Mouse (Mus musculus) heart, embryonic 10.5 days (tissue): ENCODE data around the gene Ap3b1. TPM values are rescaled to one million over a fixed set of nuclear protein-coding genes. Genes with fewer than 3 reads are reported as not detected.

Source experiments
- DNase-seq: peaks from one replicate; pipeline ENCODE4 v3.0.0-alpha.2; 2017; ENCODE audit warnings: low spot score
- H3K27ac ChIP-seq: fragments of 300-500 bp; sonication (generic); 2 replicates; pipeline ENCODE4 v1.5.1; 2016; ENCODE audit warnings: mild to moderate bottlenecking
- H3K27me3 ChIP-seq: fragments of 300-500 bp; sonication (generic); 2 replicates; pipeline ENCODE4 v1.6.1; 2016; ENCODE audit warnings: mild to moderate bottlenecking; ENCODE audit not compliant: poor library complexity, insufficient read depth, severe bottlenecking
- H3K36me3 ChIP-seq: fragments of 300-500 bp; sonication (generic); 2 replicates; pipeline ENCODE4 v1.6.1; 2016; ENCODE audit warnings: mild to moderate bottlenecking, moderate library complexity
- H3K4me1 ChIP-seq: fragments of 300-500 bp; sonication (generic); 2 replicates; pipeline ENCODE4 v1.6.1; 2016; ENCODE audit warnings: mild to moderate bottlenecking
- H3K4me3 ChIP-seq: fragments of 300-500 bp; sonication (generic); 2 replicates; pipeline ENCODE4 v1.5.1; 2016; ENCODE audit warnings: mild to moderate bottlenecking, moderate library complexity
- H3K9me3 ChIP-seq: fragments of 300-500 bp; sonication (generic); 2 replicates; pipeline ENCODE4 v1.6.1; 2016; ENCODE audit warnings: mild to moderate bottlenecking, moderate library complexity
- WGBS: fragments of 180-500 bp; shearing (Covaris S2); methylation state at CpG from one replicate; pipeline ENCODE4 v1.1.7; 2016; 5-methylcytosine and 5-hydroxymethylcytosine counted together
- polyA plus RNA-seq: library from polyadenylated mRNA; unstranded; fragments of >200 nt; fragmentation: Nextera tagmentation; extraction: Ambion mirVana; gene quantifications from 2 replicates; pipeline ENCODE4 v1.2.1, GENCODE M21; 2016

Ap3b1 gene
- polyA plus RNA-seq, 1 experiment from 2014 or later, result 37.3 TPM

DNA sequence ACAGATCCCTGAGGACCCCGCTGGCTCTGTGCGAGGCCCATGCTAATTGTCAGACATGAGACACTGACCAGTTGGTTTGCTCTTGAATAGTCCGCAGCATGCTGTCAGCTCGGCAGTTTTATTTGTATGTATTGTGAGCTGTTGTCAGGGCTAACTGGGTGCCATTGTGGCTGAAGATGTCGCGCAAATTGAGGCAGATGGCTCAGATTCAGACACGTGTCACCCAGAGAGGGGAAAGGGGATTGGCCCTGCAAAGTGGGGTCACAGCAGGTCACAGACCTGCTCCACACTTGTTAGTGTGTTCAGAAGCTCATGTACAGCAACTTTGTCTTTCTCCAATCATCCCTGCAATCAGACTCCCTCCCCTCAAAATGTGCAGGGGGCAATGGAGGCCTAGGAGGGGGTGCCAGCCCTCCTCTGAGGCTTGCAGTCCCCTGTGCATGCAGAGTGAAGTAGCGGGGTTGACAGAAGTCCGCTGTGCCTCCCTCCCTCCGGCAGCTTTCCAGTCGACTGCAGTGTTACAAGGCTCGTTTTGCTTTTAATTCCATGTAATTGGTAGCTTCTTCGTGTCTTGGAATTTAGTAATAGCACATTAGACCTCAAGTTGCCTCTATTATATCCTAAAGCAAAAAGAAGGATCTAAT, 205.7 kb downstream of the Ap3b1 start:
- no peaks in the 10 kb centered on the region for H3K9me3 ChIP-seq
- peaks cover 10% of the 10 kb centered on the region for H3K4me1 ChIP-seq
- no peak overlapping the region for H3K27ac ChIP-seq
- DNase-seq, result no peak
- H3K4me3 ChIP-seq, result no peak overlapping the region
- peaks cover 15% of the 10 kb centered on the region for H3K36me3 ChIP-seq
- H3K27me3 ChIP-seq, result no peaks in the 10 kb centered on the region
- 65% methylated on average over 13 of the region's 13 CpGs for WGBS

GRCm38 (mm10) chr13:94565176-94565575, 206.4 kb downstream of the Ap3b1 start:
- 95% methylated on average over 14 of the region's 14 CpGs for WGBS
- DNase-seq, result no peak
- H3K4me3 ChIP-seq, result no peak overlapping the region
- no peaks in the 10 kb centered on the region for H3K27me3 ChIP-seq
- no peak overlapping the region for H3K27ac ChIP-seq
- H3K9me3 ChIP-seq, result no peaks in the 10 kb centered on the region
- peaks cover 15% of the 10 kb centered on the region for H3K36me3 ChIP-seq
- peaks cover 10% of the 10 kb centered on the region for H3K4me1 ChIP-seq

GRCm38 (mm10) chr13:94565616-94566015, 206.9 kb downstream of the Ap3b1 start:
- peaks cover 15% of the 10 kb centered on the region for H3K36me3 ChIP-seq
- 78% methylated on average over 9 of the region's 9 CpGs for WGBS
- no peaks in the 10 kb centered on the region for H3K27me3 ChIP-seq
- no peak overlapping the region for H3K4me3 ChIP-seq
- H3K27ac ChIP-seq, result no peak overlapping the region
- peaks cover 10% of the 10 kb centered on the region for H3K4me1 ChIP-seq
- H3K9me3 ChIP-seq, result no peaks in the 10 kb centered on the region
- DNase-seq, result no peak

GRCm38 (mm10) chr13:94567739-94568138, 209.0 kb downstream of the Ap3b1 start:
- Histone ChIP-seq H3K36me3 (peaks cover 15% of the 10 kb centered on the region), H3K4me1 (peaks cover 10% of the 10 kb centered on the region), H3K27ac (no peak overlapping the region), H3K4me3 (no peak overlapping the region), H3K27me3 (no peaks in the 10 kb centered on the region), H3K9me3 (no peaks in the 10 kb centered on the region)
- DNase-seq, result no peak
- 81% methylated on average over 6 of the region's 6 CpGs for WGBS

- H3K4me1 ChIP-seq, result no peaks in the 10 kb centered on the region
- no peaks in the 10 kb centered on the region for H3K9me3 ChIP-seq
- no peak overlapping the region for H3K4me3 ChIP-seq
- 85% methylated on average over 10 of the region's 10 CpGs for WGBS
- H3K36me3 ChIP-seq, result peaks cover 9% of the 10 kb centered on the region; the same call in 1 of the 2 replicates
- H3K27me3 ChIP-seq, result peaks cover 16% of the 10 kb centered on the region
- no peak for DNase-seq
- no peak overlapping the region for H3K27ac ChIP-seq
Measured at GRCm38 (mm10) chr13:94571001-94571400, 212.2 kb downstream of the Ap3b1 start.

- H3K27ac ChIP-seq, result no peak overlapping the region
- no peaks in the 10 kb centered on the region for H3K9me3 ChIP-seq
- H3K4me1 ChIP-seq, result peaks cover 10% of the 10 kb centered on the region
- no peak overlapping the region for H3K4me3 ChIP-seq
- no peak for DNase-seq
- H3K36me3 ChIP-seq, result no peaks in the 10 kb centered on the region
- WGBS, result 88% methylated on average over 8 of the region's 8 CpGs
- peaks cover 32% of the 10 kb centered on the region for H3K27me3 ChIP-seq
Measured at GRCm38 (mm10) chr13:94573356-94573755, 214.6 kb downstream of the Ap3b1 start.

DNA sequence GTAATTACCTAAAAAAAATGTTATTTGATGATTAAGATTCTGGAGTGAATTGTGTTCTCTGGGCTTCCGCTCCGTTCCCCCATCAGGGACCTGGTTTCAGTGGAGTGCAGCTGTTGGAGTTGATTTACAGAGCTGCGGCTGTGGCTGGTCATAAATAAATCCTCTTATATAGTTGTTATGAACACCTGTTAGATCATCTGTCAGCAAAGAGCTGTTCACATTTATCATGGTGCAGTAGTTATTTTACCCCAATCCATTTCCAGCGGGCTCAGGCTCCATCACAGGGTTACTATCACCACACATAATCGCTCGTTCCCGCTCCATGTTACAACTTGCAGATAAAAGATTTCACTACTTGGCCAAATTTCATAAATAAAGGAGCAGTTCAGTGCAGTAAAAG, 215.1 kb downstream of the Ap3b1 start:
- no peaks in the 10 kb centered on the region for H3K36me3 ChIP-seq
- no peak overlapping the region for H3K4me3 ChIP-seq
- H3K27ac ChIP-seq, result no peak overlapping the region
- H3K4me1 ChIP-seq, result peaks cover 10% of the 10 kb centered on the region
- no peaks in the 10 kb centered on the region for H3K9me3 ChIP-seq
- WGBS, result 88% methylated on average over 7 of the region's 7 CpGs
- no peak for DNase-seq
- peaks cover 34% of the 10 kb centered on the region for H3K27me3 ChIP-seq

DNA sequence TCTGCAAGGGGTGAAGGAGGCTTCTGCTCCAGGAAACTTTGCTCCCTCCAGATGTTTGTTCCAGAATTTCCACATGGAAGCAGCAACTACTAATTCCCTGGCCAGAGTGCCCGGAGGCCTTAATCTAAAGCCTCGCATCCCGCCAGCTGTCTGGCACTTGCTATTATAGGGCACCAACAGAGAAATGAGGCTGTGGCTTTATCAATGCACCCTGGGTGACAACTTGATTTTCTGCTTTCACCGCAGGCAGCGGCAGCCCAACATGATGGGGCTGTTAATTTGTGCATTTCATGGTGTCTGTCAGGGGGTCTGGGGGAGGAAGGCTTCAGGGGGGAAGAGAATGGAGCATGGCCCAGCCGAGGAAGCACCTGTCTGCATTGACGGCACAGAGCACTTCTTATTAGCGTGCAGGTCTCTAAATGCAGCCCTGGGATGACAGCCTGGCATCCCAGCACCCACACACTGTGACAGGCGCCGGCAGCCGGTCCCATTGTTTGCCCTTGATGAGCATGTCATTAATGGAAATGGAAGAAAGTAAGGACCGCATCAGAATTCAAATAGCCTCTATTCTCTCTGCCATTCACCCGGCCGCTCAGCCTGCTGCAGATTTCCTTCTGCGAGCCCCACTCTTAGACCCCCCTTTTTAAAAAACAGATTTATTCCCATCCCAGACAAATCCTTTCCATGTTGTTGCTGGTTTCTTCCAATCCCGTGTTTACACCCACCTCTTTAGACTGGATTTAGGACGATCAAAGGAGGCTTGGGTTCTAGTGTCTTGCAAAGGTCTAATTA, 217.0 kb downstream of the Ap3b1 start:
- DNase-seq, result no peak
- H3K27me3 ChIP-seq, result peaks cover 34% of the 10 kb centered on the region

GRCm38 (mm10) chr13:94576399-94577176, 217.8 kb downstream of the Ap3b1 start:
- H3K9me3 ChIP-seq, result no peaks in the 10 kb centered on the region
- peaks cover 10% of the 10 kb centered on the region for H3K4me1 ChIP-seq
- DNase-seq, result no peak
- 23% methylated on average over 22 of the region's 22 CpGs for WGBS
- no peak overlapping the region for H3K27ac ChIP-seq
- no peak overlapping the region for H3K4me3 ChIP-seq
- H3K36me3 ChIP-seq, result no peaks in the 10 kb centered on the region
- peaks cover 34% of the 10 kb centered on the region for H3K27me3 ChIP-seq

More for the DNA sequence above, 217.0 kb downstream of the Ap3b1 start:
- Histone ChIP-seq H3K36me3 (no peaks in the 10 kb centered on the region), H3K4me3 (no peak overlapping the region), H3K9me3 (no peaks in the 10 kb centered on the region), H3K4me1 (peaks cover 10% of the 10 kb centered on the region), H3K27ac (no peak overlapping the region)
- WGBS, result 16% methylated on average over 17 of the region's 17 CpGs

DNA sequence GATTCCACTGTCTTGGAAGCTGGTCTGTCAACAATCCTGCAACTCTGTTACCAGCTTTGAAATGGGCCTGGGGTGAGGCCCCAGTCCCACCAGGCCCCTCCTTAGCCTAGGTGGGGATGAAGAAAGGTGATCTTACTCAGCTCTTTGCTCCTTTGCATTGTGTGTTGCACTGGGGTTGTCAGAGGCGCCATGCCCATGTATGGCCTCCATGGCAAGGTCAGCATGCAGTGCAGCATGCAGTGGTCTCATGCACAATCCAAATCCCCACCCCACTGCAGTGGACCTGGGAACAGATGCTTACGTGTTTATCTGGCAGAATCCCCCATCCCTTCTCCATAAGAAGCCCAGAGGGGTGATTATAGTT, 218.4 kb downstream of the Ap3b1 start:
- 59% methylated on average over 2 of the region's 2 CpGs for WGBS
- Histone ChIP-seq H3K36me3 (no peaks in the 10 kb centered on the region), H3K4me3 (no peak overlapping the region), H3K4me1 (peaks cover 10% of the 10 kb centered on the region), H3K9me3 (no peaks in the 10 kb centered on the region), H3K27me3 (peaks cover 34% of the 10 kb centered on the region), H3K27ac (no peak overlapping the region)
- no peak for DNase-seq

DNA sequence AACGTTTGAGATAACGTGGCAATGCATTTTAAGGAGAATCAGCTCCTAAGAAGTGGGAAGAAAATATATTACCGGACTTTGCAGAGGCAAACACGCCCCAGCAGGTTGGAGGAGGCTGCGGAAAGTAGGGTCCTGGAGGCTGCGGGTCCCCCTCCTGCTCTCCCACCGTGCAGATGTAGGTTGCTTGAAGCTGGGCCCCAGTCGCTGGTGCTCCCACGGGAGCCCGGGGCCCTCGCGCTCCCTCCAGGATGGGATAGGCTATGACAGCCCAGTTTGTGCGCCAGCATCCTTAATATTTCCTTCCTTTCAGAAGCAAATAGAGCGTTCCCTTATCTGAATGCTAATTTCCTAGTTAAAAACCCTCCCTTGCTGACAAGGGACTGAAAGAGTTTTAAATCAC, 236.5 kb downstream of the Ap3b1 start:
- no peaks in the 10 kb centered on the region for H3K36me3 ChIP-seq
- DNase-seq, result no peak
- H3K9me3 ChIP-seq, result no peaks in the 10 kb centered on the region
- peaks cover 71% of the 10 kb centered on the region for H3K27me3 ChIP-seq
- no peak overlapping the region for H3K27ac ChIP-seq
- peak overlapping the region; percentile 61 for H3K4me3 ChIP-seq
- peaks cover 14% of the 10 kb centered on the region for H3K4me1 ChIP-seq
- WGBS, result 3% methylated on average over 14 of the region's 14 CpGs

DNA sequence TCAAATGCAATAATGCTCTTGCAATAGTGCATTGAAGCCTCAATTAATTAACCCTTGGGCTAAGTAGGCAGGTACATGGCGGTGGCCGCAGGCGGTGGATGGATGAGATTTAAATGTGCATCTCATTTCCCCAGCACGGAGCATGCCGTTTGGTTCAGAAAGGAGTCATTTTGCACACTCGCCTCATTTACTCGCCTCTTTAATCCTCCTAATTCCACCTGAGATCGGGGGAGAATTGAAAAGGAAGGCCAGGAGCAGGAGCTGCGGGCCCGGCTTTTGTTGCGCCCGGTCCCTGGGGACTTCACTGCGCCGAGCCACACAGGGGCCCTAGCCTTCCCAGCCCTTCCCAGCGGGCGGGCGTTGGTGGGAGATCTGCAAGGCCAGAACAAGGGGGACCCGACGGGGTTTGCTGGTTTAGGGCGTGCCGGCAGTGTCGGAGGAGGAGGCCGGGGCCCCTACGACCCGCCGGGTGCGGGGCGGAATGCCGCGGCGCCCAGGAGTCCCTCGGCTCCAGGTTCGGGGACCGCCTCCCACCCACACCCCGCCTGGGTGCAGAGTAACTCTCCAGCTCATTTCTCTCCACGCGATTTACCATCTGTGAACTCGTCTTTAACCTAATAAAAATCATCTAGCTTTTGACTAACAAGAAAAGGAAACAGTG, 237.1 kb downstream of the Ap3b1 start:
- H3K27me3 ChIP-seq, result peaks cover 71% of the 10 kb centered on the region
- DNase-seq, result no peak
- H3K36me3 ChIP-seq, result no peaks in the 10 kb centered on the region
- H3K9me3 ChIP-seq, result no peaks in the 10 kb centered on the region
- peak overlapping the region; percentile 61 for H3K4me3 ChIP-seq
- H3K27ac ChIP-seq, result peak overlapping the region; percentile 33; the same call in 1 of the 2 replicates
- H3K4me1 ChIP-seq, result peaks cover 14% of the 10 kb centered on the region
- under 1% methylated on average over 38 of the region's 38 CpGs for WGBS
